Mouse (Mus musculus) mouse trophoblast stem cell (cell line): ENCODE results near the gene Tmem199.

ENCODE experiments used
- in situ Hi-C, 2 experiments: fragments of 300-500 bp; cut with MseI, MboI; formaldehyde crosslinking; loops; 2 replicates in 1 of 2; 3 replicates in 1 of 2; pipeline ENCODE4 v1.15.1; 2025

The Tmem199 gene

DNA sequence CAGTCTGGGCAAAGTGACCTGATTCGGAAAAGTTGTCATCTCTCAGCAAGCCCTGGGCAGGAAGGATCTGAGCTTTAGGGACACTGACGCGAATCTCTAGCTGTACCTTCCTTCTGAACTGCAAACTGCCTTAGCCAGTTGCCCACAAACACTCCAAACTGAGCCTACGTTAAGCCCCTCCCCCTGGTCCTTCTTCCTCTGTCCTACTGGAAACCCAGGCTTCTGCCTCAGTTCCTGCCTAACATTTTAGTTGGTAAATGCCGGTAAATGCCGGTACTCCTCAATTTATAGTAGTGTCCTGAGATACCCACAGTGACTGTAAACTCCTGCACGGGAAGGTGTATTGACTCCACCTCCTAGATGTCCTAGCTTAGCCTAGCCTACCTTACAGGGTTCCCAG, 28.3 kb downstream of the Tmem199 start:
- in situ Hi-C loops: no loop called here

- in situ Hi-C loops: no loop called here
Measured at GRCm38 (mm10) chr11:78475289-78475688, 36.7 kb downstream of the Tmem199 start.

DNA sequence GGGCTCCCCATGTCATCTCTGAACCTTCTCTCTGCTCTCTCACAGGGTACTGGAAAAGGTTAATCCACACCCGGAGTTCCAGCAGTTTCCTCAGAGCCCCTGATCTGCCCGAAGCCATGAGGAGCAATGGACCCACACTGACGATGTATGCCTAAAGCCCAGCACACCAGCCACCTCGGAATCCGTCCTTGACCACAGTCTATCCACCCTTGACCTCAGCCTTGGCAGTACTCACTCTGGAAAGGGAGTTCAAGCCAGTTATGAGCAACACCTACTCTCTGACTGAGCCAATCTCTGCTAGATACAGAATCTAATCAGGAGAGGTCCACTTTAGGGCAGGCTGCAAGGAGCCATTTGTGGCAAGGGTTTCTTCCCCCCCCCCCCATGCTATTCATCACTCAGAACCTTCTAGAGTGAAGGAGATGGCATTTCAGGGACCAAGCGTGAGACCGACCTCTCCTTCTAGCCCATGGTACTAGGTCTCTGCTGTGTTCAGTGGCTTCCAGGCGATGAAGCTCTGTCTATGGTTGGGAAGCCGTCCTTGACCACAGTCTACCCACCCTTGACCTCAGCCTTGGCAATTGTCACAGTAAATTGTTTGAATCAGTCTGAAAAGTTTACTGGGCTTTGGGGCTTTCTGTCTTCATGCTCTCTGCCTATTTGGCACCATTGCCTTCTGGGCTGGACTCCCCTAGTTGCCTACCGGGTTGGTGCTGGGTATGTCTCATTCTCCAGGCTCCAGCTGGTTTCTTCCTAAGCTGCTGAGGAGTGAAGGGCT, 40.5 kb downstream of the Tmem199 start:
- in situ Hi-C loops: no loop called here

- in situ Hi-C loops: no loop called here
Measured at GRCm38 (mm10) chr11:78467932-78468331, 44.0 kb downstream of the Tmem199 start.

DNA sequence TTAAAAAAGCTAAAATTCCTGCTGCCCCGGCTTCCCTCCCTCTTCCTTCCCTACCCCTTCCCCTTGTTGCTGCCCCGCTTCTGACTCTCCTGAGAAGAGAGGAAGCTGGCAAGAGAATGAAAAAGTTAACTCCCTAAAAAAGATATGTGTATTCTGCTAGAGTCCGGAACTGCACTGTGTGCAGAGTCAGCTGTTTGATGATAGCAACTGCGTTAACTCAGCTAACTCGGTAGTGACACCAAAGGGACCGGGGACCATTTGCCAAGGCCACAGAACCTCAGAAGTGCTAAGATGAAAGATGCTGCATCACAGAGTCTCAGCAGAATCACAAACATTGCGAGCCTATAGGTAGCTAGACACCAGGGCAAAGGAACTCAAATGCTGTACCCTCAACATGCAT, 44.5 kb downstream of the Tmem199 start:
- in situ Hi-C loops: no loop called here

- in situ Hi-C loops: no loop called here
Measured at GRCm38 (mm10) chr11:78466242-78466912, 45.6 kb downstream of the Tmem199 start.

GRCm38 (mm10) chr11:78465568-78466180, 46.3 kb downstream of the Tmem199 start, which contains the start of gene Slc46a1:
Gene Slc46a1 (plus strand): TSS chr11:78465697.
- in situ Hi-C loops: no loop called here

DNA sequence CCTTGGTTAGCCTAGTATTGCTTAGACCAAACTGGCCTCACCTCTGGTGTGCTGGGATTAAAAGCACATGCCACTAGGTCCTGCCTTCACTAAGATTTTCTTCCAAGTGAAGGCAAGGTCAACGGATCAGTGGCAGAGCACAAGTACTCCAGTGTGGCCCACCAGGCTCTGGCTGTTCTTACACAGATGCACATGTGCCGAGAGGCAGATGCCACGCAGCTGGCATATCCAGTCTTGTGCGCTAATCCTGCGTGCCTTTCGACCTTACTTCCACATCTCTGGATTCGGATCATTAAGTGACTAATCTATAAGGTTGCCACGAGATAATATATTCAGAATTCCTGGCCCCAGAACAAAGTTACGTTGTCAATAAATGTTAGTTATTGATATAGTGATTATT, 46.9 kb downstream of the Tmem199 start:
- in situ Hi-C loops: no loop called here

GRCm38 (mm10) chr11:78463286-78464036, 48.5 kb downstream of the Tmem199 start:
- in situ Hi-C loops: loop anchor here in 1 of 2 experiments (5.0 kb wide), 1 partner anchor 34 kb away; the partner anchor contains the start of genes Sarm1 and Vtn

DNA sequence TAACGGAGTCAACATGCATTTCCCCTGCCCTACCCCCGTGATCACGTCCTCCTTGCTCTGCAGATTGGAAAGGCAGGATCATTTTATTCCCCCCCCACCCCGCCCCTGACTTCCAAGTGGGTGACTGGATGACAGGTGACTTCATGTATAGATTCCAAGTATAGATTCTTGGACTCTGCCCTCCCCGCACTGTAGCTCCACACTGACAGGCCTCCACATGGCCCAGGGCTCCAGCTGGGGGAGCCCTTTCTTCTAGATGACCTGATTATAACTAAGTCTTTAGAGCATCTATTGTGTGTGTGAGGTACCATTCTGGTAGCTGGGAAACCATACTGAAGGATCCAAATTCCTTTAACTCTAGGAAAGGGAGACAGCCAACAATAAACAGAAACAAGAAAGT, 49.3 kb downstream of the Tmem199 start:
- in situ Hi-C loops: loop anchor here in 1 of 2 experiments (5.0 kb wide), 1 partner anchor 35 kb away; the partner anchor contains the start of genes Sarm1 and Vtn

DNA sequence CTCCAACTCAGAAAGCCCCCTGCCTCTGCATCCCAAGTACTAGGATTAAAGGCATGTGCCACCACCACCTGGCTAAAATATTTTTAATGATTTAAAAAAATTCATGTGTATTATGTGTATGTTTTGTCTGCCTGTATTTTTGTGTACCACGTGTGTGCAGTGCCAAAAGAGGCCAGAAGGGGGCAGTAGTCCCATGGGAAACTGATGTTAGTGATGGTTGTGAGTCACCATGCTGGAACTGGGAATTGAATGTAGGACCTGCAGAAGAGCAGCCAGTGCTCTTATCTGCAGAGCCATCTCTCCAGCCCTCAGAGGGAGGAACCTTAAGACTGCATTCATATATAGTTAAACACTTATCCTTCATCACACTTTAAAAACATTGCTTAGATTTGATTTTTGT, 50.1 kb downstream of the Tmem199 start:
- in situ Hi-C loops: loop anchor here in 1 of 2 experiments (5.0 kb wide), 1 partner anchor 35 kb away; the partner anchor contains the start of genes Sarm1 and Vtn

- in situ Hi-C loops: loop anchor here in 1 of 2 experiments (5.0 kb wide), 1 partner anchor 34 kb away; no protein-coding TSS in a partner anchor
Measured at GRCm38 (mm10) chr11:78458740-78459139, 53.2 kb downstream of the Tmem199 start.
